Mouse (Mus musculus) gastrocnemius, postnatal 10 days (tissue): ENCODE measurements around the gene Nhlrc1. TPM values are rescaled to one million over a fixed set of nuclear protein-coding genes. Genes with fewer than 3 reads are reported as not detected.

ENCODE experiments used
- DNase-seq: peaks from one replicate; pipeline ENCODE4 v3.0.0; 2021; ENCODE audit warnings: mixed read lengths
- total RNA-seq, 2 experiments: library from RNA; stranded (reverse); gene quantifications; 2 replicates each; pipeline ENCODE4 v1.2.3; 2021

Nhlrc1 gene
- total RNA-seq, 2 experiments from 2014 or later, result 3.1 to 3.4 TPM

DNA sequence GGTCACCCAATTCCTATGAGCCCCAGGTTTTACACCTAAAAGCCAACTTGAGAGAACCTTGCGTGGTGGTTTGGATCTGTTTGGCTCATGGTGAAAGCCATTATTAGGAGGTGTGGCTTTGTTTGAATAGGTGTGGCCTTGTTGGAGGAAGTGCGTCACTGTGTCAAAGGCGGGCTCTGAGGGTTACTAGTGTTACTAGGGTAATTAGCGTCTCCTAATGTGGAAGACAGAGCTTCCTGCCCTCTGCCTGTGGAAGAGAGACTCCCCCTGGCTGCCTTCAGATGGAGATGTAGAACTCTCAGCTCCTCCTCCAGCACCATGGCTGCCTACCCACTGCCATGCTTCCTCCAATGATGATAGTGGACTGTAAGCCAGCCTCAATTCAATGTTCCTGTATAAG, 13.1 kb downstream of the Nhlrc1 start:
- DNase-seq, result no peak

DNA sequence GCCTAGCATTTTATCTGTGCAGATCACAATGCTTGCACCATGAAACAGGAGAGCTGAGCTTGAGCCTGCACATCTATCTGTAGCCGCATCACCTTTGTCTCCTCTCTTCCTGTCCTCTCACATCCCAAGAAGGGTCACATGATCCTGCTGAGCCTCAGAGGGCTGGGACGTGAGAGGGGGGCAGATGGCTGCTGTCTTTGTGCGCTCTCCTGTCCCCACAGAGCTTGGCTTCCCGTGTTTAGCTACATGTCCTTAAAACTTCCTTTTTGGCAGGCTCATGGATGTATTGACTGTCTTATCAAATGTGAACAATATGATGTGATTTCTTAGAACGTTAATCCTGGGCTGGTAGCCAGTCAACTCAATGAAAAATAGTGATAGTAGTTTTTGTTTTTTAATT, 15.2 kb downstream of the Nhlrc1 start:
- no peak for DNase-seq

DNA sequence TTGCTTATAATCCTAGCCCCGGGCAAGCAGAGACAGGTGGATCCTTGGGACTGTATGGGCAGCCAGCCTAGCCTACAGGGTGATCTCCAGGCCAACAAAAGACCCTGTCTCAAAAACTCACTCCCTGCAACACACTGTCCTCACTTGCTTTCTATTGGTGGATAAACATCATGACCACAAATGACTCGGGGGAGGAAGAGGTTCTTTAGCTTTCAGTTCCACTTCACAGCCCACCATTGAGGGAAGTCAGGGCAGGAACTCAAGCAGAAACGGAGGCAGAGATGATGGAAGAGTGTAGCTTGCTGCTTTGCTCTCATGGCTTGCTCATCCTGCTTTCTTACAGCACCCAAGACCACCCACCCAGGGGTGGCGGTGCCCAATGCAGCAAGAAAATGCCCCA, 17.3 kb downstream of the Nhlrc1 start:
- DNase-seq, result no peak

DNA sequence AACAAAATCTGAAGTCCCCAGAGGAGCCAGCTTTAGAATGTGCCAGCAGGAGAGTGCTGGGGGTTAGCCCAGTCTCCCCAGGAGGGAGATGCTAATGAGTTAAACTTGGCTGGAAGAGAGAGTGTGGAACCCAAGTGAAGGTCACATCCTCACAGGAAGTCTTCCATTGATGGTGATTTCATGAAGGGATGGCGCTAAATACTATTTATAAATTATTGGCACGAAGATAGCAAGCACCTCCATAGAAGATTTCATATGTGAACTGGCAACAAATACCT, 21.4 kb downstream of the Nhlrc1 start:
- DNase-seq, result no peak

DNA sequence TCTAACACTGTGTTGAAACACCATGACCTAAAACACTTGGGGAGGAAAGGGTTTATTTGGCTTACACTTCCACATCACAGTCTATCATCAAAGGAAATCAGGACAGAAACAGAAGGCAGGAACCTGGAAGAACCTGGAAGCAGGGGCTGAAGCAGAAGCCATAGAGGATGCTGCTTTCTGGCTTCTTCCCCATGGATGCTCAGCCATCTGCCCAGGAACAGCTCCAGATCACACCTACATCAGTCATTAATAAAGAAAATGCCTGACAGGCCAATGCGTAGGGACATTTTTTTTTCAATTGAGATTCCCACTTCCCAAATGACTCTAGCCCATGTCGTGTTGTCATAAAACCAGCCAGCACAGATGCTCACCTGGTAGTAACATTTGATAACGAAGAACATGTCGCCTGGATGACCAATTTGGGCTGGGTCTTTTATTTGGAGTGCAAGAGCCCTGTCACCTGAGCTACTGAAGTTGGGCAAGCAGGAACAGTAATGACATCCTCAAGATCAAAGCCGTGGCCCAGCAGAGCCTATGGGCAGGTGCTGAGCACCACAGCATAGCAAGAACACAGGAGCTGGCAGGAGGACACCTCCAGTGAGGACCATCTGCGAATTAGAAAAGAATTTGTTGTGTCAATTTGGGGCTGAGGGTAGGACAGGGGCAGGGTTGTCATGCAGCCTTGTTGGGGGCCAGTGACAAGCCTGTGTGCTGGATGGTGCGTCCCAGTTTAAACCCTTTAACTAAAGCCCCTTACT, 22.0 kb downstream of the Nhlrc1 start:
- DNase-seq, result no peak

DNA sequence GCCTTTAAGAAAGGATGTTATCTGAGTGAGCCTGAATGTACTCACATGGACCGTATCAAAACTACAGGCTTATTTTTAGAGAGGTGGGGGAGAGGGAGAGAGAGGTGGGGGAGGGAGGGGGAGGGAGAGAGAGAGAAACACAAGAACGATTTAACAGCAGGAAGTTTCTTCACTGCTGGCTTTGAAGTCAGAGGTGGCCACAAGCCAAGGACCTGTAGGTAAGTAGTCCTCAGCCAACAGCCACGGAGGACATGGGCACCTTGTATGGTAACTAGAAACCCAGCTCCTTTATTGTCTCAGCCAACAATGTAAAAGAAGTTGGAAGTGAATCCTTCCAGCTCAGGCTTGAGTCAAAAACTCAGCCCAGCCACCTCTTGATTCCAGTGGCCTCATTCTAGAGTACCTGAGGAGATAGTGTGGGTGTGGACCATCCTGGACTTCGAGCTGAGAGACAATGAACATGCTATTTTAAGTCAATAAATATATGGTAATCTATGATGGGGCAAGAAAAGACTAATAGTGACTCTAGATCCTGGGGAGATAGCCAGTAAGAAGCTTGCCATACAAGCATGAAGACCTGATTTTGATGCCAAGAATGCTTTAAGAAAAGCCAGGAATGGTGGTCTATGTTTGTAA, 24.2 kb downstream of the Nhlrc1 start:
- no peak for DNase-seq

DNA sequence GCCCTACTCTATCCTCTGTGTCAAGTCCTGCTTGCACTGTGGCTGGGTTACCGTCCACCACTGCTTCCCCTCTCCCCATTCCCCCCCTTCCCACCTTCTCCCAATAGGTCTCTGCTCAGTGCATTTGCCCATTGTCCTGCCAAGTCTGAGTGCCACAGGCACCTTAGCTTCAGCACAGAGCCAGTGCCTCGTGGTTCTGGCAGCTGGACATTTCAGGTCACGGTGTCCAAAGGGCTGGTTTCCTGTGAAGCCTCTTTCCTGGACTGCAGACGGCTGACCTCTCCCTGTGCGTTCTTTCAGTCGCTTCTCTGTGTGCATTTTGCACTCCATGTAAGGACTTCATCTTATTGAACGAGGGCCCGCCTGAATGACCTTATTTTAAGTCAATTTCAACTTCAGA, 26.7 kb downstream of the Nhlrc1 start:
- no peak for DNase-seq

DNA sequence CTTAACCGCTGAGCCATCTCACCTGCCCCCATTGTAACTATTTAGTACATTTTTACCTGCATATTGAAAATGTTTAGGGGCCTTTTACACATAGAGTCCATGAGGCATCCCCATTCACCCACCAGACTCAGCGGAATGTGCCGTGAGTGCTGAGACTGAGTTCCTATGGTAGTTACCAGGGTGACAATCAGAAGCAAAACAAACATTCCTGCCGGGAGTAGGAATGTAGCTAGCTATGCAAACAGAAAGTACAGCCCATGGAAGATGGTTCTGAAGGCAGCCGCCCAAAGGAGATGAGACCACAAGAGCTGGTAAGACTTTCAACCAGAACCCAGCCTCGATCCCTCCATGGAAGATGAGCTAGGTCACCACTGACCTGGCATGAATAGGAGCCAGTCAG, 28.4 kb downstream of the Nhlrc1 start:
- no peak for DNase-seq

DNA sequence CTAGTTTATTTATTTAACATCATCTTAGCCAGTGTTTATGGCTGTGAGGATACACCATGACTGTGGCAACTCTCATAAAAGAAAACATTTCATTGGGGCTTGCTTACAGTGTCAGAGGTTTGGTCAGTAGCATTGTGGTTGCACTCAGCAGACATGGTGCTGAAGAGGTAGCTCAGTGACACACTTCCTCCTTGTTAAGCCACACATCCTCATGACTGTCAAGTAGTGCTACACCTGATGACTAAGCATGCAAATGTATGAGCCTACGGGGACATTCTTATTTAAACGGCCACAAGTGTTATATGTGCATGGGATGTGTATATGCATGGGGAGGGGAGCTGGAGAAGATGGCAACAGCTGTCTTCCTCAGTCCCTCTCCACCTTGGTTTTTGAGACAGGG, 30.8 kb downstream of the Nhlrc1 start:
- no peak for DNase-seq

DNA sequence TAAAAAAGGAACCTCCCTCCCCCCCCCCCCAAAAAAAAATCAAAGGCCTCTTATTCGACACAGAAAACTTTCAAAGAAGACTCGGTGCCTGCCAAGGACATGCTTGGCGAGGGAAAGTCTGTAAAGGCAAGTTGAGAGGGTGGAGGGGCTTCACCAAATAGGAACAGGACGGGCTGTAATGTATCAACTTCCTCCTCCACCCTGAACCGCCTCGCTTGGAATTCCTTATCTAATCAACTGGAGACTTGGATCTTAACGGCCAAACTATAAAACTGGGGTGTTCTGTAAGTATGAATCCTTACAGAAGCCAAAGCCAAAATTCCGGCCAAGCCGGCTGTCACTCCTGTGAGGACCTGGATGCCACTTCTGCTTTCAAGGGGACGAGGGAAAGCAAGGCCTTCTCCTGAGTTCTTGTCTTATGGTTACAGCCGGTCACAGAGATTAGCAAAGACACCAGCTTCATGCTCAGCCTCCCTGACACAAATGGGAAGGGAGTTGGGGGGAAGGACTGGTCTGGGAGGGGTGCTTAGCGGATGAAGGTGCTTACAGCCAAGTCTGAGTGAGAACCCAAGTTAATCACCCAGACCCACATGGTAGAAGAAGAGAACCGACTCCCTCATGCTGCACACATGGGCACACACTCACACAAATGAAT, 34.7 kb downstream of the Nhlrc1 start:
- no peak for DNase-seq

DNA sequence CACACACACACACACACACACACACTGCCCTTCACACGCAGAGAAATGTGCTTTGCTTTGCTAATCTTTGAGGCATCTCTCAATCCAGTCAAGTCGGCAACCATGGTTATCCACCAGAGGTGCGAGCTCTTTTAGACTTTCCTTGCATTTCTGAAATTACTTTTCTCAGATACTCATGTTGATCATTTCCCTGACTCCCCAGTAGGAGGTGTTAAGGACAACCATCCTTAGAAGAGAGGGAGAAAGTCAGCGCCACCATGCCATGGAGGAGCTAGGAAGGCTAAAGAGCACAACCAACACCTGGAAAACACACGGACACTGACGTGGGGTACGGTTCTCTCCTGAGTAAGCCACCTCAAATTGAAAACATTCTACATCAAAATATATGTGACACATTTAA, 38.1 kb downstream of the Nhlrc1 start:
- DNase-seq, result no peak

DNA sequence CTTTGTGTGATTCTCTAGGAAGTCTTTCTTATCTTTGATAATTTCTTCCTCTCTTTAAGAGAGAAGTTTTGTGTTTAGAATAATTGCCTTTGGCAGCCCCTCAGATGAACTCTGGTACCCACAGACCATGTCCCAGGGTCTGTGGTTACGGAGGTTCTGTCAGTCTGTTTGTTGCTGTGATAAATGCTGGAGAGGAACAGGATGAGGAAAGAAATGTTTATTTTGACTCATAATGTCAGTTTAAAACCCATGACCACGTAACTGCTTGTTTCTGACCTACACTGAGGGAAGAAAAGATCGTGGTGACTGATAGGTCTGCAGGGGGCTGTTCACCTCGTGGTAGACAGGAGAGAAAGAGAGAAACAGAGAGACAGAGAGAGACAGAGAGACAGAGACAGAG, 38.7 kb downstream of the Nhlrc1 start:
- no peak for DNase-seq

DNA sequence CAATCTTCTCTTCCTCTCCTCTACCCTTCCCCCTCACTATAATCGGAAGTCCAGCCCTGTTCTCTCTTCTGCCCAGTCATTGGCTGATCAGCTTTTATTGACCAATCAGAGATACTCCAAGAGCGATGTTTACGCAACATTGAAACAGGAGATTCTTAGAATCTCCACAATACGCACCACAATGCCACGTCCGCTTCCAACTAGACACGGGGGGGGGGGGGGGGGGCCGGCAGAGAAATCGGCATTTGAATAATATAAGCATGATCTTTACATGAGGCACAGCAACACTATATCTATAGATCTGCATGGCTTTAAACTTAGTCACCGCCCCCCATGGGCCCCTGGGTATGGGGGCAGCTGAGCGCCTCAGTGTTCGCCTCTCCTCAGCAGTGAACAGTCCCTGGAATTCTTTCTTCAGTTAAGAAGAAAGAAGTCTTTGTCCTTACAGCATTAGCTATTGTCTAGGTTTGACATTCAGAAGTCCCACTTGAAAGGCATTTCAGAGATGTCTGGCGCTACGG, 39.6 kb downstream of the Nhlrc1 start:
- DNase-seq, result no peak

DNA sequence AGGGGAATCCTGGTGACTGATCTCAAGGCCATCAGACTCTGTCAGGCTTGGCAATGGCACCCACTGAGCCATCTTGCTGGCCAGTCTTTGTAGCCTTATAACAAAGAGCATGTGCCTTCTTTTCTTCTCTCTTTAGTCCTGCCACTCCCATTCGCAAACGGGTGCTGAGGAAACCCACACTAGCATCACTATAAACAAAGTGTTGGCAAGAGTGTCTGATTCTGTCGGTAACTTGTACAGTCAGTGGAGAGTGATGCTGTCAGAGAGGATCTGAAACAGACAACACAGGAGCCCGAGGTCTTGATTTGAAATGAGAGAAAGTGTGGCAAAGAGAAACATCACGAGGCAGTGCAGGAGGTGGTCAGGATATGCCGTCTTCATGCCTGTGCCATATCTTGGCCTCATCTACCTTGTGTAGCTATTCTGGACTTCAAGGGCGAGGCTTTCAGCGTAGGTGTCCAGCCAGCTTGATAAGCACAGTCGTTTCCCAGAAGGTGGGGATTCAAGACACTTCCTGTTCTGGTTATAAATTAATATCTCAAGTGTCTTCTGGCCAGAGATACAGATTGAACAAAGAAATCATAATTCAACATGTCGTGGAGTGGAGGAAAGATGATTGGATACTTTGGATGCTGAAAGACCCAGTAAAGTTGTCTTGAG, 44.2 kb downstream of the Nhlrc1 start:
- DNase-seq, result no peak

DNA sequence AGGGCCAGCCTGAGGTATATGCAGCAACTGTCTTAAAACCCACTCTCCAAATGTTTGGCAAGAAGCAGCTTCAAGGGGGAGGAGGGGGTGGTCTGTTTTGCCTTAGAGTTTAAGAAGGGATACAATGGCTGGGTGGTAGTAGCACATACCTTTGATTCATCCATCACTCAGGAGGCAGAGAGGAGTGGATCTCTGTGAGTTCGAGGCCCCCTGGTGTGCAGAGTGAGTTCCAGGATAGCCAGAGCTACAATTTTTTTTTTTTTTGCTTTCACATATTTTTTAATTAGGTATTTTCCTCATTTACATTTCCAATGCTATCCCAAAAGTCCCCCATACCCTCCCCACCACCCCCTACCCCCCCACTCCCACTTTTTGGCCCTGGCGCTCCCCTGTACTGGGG, 46.0 kb downstream of the Nhlrc1 start:
- DNase-seq, result no peak

DNA sequence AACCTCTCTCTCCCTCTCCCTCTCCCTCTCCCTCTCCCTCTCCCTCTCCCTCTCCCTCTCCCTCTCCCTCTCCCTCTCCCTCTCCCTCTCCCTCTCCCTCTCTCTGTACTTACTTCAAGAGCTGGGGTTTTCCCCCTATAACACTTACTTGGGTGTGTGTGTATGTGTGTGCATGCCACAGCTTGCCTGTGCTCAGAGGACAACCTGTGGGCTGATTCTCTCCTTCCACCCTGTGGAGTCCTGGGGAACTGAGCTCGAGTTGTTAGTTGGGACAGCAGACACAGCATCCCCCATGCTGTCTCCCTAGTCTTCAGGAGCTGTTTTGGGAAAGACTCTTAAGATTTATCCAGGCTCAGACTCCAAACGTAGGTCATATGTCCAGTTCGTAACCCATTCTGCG, 47.3 kb downstream of the Nhlrc1 start:
- DNase-seq, result no peak

Other genes starting within 250 kb of the Nhlrc1 start
- 10 to 100 TPM; 55.7 to 60.3 TPM for gene Kif13a, start 85.0 kb downstream of the Nhlrc1 start, total RNA-seq
- gene Kdm1b, start 28.6 kb upstream of the Nhlrc1 start, total RNA-seq, result 1 to 10 TPM; 6.2 to 6.3 TPM
- gene Tpmt, start 29.9 kb upstream of the Nhlrc1 start, total RNA-seq, result 1 to 10 TPM; 7.3 to 9.0 TPM
- gene Dek, start 91.4 kb upstream of the Nhlrc1 start, total RNA-seq, result 10 to 100 TPM; 52.5 to 62.9 TPM
- 10 to 100 TPM; 10.1 to 11.9 TPM for gene Rnf144b, start 107.8 kb upstream of the Nhlrc1 start, total RNA-seq